Mouse (Mus musculus) R1 (cell line): ENCODE results near the gene Acss2.

Experiments used
- DNase-seq: peaks from one replicate; pipeline ENCODE4 v3.0.0-alpha.2; 2018; ENCODE audit warnings: low read depth, low spot score

Gene Acss2

DNA sequence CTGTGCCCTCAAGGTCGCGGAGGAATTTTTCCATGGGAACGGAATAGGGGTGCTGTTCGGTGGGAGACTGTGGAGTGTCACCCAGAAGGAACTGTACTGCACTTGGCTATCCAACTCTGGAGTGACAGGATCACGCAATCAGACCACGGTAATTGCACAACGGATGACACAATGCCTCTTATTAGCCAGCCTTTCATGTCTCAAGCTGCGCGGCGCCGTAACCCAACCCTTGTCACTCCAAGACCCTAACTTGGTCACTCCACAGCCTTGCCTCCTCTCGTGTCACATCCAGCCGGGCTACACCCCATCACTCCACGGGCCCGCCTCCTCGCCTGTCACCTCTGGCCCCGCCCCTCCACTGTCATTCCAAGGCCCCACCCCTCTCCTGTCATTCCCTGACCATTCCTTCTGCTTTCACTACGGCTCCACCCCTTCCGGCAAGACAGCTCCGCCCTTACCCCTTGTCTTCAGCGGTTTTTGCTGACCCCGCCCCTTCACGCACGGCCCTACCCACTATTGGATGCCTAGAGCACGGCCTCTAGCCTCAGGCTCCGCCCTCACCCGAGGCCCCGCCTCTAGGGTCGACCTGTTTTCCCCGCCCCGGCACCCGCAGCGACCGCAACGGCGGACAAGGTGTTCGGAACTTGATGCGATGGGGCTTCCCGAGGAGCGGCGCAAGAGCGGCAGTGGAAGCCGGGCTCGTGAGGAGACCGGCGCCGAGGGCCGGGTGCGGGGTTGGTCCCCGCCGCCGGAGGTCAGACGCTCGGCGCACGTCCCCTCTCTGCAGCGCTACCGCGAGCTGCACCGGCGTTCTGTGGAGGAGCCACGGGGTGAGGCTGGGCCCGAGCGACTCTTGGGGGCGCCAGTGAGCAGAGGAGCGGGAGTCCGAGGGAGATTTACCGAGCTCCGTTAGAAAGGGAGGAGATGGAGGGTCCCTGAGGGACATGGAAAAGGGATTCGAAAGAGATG, at the start of gene Acss2, which contains the start of gene Ggt7:
TSS of gene Acss2 (plus strand) at position 494 of the 969 bp plus-strand sequence.
TSS of gene Ggt7 (minus strand) at position 783 of the 969 bp plus-strand sequence.
- peak; percentile 97 for DNase-seq

- DNase-seq = peak; percentile 58
Observed at GRCm38 (mm10) chr2:155472671-155473569, 44.8 kb upstream of the Acss2 start.

DNA sequence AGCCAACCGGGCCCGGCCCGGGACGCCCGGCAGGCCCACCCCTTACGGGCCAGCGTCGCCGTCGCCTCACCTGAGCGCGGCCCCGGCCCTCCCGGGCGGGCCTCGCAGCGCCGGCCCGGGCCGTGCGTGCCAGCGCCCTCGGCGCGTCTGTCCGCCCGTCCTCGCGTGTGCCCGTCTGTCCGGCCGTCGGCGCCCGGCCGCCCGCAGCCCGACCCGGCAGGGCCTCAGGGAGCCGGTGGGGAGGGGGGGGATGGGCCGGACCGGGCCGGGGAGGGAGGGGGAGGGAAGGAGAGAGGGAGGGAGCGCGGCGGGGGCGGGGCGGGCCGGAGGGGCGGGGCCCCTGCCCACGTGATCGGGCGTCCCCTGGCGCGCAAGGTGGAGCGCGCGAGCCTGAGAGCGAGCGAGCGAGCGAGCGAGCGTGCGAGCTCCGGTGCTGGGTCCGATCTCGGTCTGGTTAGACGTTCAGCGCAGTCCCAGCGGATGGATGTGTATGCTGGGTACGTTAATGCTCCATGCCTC, 44.1 kb upstream of the Acss2 start, which contains the start of gene Ncoa6:
TSS of gene Ncoa6 (minus strand) at position 325 of the 519 bp plus-strand sequence.
- peak; percentile 76 for DNase-seq

DNA sequence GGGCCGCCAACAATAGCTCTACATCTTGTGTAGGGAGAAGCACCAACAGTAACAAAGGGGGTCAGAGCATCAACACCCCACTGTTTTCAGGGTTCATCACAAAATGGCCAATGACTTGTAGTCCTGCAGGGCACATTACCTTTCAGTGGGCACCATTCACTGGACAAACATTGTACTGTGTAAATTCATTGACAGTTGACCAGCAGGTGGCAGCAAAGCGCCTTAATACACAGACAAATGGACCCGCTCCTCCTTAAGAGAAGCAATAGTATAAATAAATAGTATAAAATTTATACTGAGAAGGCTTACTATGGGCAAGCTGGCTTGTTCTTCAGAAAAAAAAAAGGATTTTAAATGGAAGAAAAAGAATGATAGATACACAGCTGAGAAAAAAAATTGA, 35.7 kb upstream of the Acss2 start:
- peak; percentile 83 for DNase-seq

- no peak for DNase-seq
Observed at GRCm38 (mm10) chr2:155490998-155491397, 26.8 kb upstream of the Acss2 start.

- no peak for DNase-seq
Observed at GRCm38 (mm10) chr2:155502596-155502995, 15.2 kb upstream of the Acss2 start.

DNA sequence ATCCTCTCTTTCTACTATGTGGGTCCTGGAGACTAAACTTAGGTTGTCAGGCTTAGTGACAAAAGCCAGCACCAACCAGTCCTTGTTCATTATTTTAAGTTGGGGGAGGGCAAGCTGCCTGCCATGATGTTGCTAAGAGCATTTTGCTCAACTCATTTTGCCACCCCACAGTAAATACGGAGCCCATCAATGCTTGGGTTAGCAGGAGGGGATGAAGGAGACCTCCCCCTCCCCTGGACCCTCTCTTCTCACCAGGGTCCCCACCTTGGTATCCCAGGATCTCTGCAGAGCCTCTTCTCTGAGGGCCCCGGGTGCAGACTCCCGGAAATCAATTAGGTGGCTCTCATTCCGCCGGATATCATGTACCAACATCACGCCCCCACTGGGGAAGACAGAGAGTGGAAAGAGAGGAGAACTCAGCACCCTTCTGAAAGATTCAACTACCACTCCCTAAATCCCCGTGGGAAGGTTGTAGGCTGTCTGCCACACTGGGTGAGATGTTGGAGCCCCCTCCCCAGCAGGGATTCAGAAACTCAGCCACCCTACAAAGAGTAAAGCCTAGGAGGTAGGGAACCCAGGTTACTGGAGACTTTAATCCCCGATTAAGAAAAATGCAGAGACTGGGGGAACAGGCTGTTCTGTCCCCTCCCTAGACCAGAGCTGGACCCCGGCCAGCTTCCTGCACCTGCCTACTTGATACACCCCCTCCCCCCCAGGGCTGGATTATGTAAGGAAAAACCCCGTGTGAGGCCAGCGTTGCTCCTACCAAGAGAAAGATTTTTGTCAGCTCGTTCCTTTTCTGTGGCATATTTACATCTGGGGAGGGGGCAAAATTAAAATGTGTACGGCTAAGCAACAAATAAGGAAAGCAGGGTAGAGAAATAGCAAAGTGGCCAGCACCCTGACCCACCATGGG, 13.1 kb upstream of the Acss2 start:
- peak; percentile 18 for DNase-seq

GRCm38 (mm10) chr2:155505811-155506210, 11.9 kb upstream of the Acss2 start:
- DNase-seq = no peak

DNA sequence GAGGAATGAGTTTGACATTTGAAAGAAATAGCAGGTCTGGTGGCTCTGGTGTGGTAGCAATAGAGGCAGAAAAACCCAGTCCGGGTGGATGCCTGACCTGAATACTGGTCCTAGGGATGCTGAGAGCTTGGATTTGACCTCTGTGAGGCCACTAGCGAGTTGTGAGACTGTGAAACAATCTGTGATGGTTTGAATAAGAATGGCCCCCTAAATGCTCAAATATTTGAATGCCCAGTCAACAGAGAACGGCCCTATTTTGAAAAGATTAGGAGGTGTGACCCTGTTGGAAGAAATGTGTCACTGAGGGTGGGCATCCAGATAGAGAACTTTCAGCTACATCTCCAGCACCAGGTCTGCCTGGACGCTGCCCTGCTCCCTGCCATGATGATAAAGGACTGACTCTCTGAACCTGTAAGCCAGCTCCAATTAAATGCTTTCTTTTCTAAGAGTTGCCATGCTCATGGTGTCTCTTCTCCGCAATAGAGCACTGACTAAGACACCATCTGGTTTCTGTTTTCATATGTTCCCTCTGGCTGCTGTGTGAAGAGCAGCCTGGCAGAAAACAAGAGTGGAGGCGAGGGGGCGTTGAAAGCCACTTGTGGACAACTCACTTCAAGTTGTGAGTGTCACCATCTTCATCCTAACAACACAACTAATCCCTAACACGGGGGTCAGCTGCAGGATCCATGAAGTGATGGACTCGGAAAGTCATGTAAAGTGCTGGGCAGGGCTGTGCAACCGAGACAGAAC, 9.9 kb upstream of the Acss2 start:
- DNase-seq = peak; percentile 23

GRCm38 (mm10) chr2:155512479-155512878, 5.3 kb upstream of the Acss2 start:
- DNase-seq = peak; percentile 73

DNA sequence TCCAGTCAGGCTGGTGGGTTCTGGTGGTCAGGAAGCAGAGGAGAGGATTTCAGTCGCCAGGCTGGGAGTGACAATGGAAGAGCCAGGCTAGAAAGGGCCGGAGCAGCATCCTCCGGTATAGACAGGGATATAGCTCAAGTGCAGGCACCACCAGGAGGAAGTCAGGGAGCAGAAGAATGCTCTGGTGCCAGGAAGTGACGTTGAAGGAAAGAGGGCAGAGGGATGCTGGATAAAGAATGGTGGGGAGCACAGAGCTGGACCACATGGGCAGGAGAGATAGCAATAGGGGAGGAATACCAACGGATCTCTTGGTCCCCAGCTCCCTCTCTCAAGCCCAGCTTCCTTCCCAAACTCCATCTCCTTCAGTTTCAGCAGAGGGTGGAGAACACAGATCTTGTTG, 4.2 kb upstream of the Acss2 start:
- DNase-seq = no peak

DNA sequence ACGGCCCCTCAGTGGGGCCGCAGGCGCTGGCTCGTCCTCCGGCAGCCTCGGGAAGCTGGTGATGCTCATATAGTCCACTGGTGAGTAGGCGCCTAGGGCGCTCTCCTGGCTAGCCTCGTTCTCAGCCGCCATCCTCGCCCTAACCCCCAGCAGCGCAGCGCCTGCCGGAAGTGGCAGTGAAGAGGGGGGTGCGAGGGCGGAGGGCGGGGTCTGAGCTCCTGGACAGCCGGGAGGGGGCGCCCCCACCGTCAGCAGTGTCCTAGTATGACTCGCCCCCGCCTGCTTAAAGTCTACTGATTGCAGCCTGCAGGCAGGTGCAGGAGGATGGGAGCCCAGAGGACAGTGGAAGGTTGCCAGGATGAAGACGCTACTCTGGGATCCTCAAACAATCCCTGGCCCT, 3.1 kb upstream of the Acss2 start:
- DNase-seq = peak; percentile 52

DNA sequence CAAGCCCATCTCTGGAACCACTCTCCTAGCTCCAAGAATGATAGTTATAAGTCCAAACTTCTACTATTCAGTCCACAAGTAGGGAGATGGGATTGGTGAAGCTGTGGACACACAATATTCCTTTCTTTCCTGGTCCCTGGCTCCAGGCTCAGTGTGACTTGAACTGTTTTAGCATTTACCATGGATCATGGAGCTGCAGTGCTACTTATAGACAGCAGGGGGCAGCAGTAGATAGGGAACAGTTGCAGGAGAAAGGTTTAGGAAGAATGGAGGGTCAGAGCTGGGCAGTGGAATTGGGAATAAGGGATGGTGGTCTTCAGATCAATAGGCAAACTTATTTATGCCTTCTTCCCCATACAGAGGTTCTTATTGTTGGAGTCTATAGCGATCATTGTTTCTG, 1.8 kb upstream of the Acss2 start:
- peak; percentile 48 for DNase-seq

DNA sequence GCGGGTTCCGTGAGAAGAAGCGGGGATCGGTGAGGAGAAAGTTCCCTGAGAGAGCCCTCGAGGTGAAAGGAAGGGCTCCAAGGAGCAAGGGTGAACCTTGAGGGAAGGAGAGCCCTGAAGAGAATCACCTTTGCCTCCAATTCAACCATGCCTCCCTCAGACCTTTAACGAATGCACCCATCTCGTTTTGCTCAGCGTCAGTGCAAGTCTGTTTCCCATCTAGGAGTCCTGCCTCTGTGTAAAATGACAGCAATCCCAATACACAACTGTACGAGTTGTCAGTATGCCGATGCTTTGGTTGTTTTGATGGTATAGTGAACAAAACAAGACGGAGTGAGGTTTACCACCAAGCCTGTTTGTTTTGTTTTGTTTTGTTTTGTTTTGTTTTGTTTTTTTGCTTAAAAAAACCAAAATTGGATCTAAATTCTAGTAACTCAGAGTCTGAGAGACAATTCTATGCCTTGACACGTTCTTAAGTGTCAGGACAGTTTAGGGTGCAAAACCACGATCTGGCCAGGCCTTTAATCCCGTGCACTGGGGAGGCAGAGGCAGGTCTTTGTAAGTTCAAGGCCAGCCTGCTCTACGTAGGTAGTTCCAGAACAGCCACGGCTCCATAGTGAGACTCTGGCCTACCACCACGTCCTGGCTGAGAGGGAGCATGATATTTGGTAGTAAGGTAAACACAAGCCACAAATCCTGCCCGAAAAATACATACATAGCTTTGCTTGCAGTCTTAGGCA, 953 bp downstream of the Acss2 start:
- peak; percentile 17 for DNase-seq

GRCm38 (mm10) chr2:155523706-155524105, 6.0 kb downstream of the Acss2 start:
- DNase-seq = no peak

- DNase-seq = no peak
Observed at GRCm38 (mm10) chr2:155524378-155524777, 6.6 kb downstream of the Acss2 start.

- DNase-seq = no peak
Observed at GRCm38 (mm10) chr2:155527367-155527766, 9.6 kb downstream of the Acss2 start.

DNA sequence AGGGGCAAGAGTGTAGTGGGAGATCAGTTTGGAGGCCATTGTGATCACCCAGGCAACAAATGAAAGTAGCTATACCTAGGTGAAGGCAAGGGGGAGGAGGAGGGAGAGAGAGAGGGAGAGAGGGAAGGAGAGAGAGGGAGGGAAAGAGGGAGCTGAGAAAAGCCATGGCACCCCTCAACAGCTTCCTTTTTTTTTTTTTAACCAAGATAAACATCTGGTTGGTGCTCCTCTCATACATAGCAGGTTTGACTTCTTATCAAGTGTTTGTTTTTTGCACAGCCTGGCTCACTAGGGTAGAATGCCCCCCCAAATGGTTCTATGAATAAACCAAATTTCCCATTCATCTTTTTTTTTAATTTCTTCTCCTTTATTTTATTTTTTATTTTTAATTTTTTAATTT, 18.5 kb downstream of the Acss2 start:
- no peak for DNase-seq

DNA sequence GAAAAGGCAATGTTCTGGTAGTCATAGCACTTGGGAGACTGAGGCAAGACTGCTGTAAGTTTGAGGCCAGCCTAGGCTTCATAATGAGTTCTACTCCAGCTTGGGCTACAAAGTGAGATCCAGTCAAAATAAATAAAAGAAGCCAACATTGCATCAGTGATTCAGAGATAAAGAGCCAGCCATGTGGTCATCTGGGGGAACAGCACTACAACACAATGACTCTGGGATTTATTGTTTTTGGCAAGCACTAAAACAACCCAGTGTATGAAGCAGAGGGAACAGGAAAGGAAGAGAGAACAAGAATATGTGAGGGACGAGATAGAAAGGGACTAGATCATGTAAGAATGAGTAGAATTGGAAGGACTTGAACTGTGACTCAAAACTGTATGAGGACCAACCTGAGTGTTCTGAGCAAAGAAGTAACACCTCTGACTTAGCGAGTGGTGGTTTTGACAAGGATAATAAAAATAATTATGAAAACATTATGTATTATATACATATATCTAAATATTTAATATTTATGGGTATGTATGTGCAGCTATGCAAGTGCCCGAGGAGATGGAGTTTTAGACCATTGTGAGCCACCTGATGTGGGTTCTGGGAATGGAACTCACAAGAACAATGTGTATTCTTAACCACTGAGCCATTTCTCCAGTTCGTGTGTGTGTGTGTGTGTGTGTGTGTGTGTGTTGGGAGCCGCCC, 20.2 kb downstream of the Acss2 start:
- no peak for DNase-seq
